Mouse (Mus musculus) urinary bladder, postnatal 14 days (tissue): ENCODE results near the gene Daxx.
"Not testable (repeated sequence)": the region's sequence is repeated elsewhere in the genome, so short reads cannot be mapped to it uniquely, and the experiment has no call there.

Experiments used
- DNase-seq: peaks from one replicate; pipeline ENCODE4 v3.0.0; 2021; ENCODE audit warnings: low spot score

Gene Daxx

DNA sequence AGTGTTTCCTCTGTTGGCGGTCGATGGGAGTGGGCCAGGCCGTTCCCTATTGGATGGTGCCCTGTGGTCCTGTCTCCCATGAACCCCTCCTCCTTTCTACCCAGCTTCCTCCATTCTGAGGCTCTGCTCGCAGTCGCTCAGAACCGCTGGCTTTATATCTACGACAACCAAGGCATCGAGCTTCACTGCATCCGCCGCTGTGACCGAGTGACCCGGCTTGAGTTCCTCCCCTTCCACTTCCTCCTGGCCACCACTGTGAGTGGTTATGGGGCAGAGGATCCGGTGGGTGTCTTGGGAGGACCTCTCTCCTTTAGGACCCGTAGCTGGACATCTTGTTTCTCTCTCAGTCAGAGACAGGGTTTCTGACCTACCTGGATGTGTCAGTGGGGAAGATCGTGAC, 34.2 kb downstream of the Daxx start:
- DNase-seq: no peak

DNA sequence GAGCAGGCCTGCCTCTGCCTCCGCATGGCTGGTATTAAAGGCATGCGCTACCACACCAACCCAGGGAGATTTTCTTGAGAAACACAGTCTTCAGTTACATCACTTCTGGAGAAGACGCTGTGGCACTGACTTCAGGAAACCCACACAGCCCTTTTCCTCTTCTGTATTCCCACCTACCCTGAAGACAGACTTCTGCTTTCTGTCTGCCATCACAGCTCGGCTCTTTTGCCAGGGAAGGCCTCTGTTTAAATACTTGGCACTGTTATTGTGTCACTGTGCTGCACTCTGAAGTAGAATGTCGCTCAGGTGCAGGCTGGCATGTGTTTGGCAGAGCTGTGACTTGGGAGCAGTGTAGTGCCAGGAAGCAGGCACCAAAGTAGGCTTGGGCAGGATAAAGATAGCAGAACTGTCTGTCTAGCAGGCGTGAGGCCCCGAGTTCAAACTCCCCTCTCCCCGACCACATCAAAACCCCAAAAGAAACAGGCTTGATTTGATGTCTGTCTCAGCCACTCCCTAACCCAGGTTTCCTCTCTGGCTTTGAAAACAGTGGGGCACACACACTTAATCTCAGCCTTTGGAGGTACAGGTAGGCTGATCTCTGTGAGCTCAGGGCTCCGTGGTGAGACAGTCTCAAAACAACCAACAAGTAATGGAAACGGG, 38.3 kb downstream of the Daxx start:
- DNase-seq: no peak

DNA sequence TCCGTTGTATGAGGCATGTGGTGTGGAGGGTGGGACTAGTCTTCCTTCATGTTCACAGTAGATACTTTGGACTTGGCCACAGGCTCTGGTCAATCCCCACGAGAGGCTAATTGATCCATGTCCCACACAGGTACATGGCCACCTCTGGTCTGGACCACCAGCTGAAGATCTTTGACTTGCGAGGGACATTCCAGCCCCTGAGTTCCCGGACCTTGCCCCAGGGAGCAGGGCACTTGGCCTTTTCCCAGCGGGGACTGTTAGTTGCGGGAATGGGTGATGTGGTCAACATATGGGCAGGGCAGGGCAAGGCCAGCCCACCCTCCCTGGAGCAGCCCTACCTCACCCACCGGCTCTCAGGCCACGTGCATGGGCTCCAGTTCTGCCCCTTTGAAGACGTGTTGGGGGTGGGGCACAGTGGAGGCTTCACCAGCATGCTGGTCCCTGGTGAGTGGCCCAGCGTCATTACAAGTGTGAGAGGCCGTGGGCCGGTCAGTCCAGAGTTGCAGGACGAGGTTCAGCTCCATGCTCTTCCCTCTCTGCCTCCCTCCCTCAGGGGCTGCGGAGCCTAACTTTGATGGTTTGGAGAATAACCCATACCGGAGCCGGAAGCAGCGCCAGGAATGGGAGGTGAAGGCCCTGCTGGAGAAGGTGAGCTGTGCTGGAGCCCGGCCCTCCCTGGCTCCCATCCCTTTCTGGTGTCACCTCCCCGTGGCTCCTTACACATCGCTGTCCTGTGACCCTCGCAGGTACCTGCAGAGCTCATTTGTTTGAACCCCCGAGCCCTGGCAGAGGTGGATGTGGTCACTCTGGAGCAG, 39.1 kb downstream of the Daxx start:
- DNase-seq: no peak

DNA sequence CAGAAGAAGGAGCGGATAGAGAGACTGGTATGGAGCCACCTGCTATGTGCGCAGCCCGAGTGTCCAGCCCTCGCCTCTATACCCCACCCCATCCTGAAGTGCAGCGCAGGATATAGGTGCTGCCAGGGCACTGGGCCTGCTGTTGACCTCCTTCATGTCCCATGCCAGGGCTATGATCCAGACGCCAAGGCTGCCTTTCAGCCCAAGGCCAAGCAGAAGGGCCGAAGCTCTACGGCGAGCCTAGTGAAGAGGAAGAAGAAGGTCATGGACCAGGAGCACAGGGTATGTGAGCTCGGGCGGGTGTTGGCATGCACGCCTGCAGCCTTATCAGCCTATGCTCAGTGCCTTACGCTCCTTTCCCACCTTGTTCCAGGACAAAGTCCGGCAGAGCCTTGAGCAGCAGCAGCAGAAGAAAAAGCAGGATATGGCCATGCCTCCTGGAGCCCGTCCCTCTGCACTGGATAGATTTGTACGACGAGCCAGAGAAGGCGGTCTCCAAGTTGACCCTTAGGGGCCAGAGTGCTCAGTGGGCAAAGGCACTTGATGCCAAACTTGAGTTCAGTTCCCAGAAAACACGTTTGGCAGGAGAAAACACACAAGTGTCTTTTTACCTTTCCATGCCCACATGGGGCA, 39.8 kb downstream of the Daxx start:
- DNase-seq: no peak

DNA sequence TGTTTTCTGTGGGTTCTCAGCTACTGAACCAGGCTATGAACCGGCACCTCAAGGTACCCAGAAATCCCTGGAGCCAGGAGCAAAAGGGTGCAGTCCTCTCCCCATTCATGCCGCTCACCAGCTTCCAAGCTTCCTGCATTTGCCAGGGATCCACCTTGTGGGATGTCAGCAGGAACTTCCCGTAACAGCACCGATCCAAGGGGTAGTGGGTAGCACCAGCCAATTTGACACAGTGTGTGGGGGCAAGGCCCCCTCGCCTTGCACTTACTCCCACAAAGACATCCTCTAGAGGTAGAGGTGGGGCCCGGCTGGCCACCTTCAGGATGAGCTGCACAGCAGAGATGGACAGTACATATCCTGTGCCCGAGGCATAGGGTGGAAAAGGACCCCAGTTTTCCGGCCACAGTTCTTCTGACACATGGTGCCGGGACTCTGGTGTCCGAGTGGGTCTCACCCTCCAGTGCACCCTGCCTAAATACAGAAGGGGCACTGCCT, 41.0 kb downstream of the Daxx start:
- no peak for DNase-seq

DNA sequence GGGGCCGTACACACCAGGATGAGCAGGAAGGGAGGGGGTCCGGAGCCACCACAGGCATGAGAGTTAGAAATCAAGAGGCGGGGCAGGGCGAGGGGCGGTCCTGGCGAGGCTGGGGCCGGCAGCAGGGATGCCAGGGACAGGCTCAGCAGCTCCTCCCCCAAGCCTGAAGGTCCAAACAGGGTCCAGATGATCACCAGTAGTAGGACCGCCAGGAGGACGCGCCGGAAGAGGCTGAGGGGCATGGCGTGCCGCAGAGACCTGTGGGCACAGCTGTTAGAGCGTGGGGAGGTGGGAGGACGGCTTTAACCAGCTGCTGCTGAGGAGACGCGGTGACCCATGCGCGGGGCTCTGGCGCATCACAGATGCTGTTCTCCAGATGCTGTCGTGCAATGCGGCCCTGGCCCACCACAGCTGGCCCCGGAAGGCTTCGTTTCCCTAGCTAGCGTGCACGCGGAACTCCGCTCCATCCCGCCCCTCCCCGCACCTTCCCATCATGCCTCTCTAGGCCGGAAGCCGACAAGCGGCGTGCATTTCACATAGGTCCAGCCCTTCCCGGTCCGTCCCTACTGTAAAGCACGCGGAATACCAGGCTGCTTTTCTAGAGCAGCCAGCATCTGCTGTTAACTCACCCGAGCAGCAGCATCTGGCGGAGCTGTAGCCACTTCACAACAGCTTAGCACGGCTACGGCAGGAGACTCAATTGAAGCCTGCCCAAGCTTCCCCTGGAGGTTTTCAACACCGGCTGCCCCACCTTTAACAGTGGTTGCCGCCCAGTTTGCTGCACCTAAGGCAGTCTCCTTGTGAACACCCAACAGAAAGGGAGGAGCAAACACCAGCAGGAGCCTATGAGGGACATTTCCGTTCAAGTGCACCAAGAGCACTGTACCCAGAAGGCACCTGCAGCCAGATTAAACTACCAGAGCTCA, 42.1 kb downstream of the Daxx start, which contains the start of gene B3galt4:
Gene B3galt4, minus strand, starts transcription at position 468 of the 926 bp plus-strand sequence.
- peak; percentile 83 for DNase-seq

DNA sequence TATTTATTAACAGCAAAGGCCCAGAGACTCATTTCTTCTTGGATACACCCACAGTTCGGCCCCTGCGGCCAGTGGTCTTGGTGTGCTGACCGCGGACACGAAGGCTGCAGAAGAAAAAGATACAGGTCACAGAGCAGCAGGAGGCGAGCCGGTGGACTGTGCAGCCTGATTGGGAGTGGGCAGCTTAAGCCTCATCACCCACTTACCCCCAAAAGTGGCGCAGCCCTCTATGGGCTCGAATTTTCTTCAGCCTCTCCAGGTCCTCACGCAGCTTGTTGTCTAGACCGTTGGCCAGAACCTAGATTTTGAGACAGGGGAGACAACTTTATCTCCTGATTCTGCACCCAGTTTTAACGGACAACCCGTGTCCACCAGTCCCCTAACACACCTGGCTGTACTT, 42.8 kb downstream of the Daxx start:
- DNase-seq: not testable (repeated sequence)

DNA sequence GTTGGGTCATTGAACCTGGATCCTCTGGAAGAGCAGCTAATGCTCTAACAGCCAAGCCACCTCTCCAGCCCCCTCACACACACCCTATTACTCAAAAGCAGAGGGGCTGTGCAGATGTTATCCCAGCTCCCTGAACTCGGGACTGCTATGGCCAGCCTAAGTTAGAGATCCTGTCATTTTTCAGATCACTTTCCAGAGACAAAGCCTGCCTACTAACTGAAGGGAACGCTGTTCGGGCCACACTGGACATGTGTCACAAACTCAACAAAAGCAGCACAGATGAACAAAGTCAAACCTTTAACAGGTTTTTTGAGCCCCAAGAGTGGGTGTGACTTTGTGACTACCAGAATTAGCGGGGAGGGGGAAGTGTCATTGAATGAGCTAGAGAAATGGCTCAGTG, 43.7 kb downstream of the Daxx start:
- DNase-seq: no peak

DNA sequence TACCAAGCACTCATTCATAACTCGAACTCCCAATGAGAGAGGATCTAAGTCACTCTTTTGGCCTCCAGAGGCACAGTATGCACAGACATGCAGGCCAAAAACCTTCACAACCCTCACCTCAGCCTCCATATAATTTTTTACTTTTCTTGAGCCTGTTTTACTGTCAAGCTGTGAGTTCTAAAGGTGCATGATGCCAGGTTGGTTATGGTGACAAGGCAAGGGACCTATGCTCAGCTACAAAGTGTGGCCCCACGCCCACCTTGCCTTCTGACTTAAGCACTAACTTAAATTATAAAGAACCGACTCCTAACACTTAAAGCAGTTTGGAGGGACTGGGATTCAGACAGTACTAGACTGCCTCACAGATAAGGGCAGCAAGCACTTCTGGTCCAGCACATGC, 44.1 kb downstream of the Daxx start:
- DNase-seq: no peak

DNA sequence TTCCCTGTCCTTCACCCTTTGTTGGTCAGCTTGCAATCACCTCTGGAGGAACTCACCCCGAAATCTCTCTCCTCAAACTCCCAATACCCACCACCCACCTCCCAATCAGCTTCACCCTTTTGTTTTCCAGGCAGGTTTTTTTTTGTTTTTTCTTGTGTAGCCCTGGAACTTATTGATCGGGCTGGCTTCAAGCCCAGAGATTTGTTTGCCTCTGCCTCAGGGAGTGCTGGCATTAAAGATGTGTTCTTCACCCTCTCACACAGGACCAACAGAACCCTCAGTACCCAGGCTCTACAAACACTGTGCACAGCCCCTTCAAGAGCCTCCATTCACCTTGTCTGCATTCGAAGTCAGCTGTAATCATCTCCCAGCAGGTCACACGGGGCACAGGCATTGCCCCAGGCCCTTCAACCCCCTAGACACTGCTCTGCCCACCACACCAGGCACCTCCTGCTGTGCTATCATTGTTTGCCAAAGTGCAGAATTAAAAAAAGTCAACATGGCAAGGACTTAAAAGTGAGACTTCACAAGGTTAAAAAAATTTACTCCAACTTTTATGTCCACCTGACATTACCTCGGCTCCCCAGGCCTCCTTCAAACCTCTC, 44.8 kb downstream of the Daxx start:
- DNase-seq: no peak

DNA sequence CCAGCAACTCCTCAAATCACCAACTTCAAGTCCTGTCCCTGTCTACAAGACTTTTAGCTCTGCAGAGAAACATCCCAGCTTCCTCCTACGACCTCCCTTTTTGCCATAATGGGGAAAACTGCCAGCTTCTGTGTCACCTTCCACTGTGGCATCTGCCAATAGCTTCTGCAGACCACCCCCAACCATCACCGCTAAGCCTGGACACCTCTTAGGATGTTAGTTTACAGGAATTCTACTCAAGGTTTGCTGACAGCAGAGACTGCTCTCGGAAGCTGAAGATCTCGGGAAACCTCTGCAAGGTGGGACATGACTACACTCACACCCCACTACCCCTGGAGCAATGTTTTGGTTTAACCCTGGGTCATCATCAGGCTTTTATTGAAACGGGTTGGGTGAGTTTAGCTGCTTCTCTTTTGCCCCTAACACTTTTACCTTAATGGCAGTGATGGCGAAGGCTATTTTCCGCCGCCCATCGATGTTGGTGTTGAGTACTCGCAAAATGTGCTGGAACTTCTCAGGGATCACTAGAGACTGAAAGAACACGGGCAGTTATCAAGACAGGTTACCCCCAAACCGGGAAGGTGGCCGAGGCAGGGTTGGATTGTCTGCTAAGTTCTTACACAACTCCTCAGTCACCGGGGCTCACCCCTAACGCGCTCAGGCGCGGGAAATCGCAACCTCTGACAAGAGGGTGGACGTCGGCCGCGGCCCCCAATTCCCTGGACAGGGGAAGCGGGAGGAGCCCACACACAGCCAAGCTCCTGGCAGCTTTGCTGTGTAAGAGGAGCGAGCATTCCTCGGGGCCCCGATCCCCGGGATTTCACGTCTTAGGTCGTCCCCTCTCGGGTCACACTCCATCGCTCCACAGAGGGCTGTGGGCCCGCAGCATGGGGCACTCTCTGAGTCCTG, 45.7 kb downstream of the Daxx start:
- DNase-seq: no peak

DNA sequence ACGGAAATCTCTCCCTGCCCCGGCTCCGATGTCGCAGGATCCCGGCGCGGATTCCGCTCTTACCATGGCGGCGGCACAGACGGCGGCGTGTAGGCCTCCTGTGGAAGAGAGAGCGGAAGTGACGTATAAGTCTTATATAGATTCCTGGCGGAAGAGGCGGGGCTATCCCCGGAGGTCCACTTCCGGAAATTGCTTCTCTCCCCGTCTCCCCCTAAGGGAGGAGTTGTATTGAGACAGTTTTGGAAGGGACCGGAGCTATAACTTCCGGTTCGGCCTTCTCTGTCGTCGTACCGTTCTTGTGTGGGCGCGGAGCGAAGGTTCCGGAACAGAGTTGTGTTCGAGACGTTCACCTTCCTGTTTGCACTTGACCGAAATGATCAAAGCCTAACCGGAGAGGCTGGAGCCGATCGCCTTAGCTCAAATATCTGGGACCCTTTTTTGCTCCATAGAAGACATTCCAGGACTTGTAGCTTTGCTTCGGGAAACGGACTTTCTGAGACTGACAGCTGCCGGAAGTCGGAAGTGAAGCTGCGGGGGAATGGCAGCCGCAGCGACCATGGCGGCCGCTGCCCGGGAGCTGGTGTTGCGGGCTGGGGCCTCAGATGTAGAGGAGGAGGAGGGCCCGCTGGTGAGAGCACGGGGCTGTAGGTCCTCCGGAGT, 46.5 kb downstream of the Daxx start, which contains the start of the genes Vps52 and Rps18:
Gene Vps52, plus strand, starts transcription at position 258 of the 660 bp plus-strand sequence.
Gene Rps18, minus strand, starts transcription at position 447 of the 660 bp plus-strand sequence.
- peak; percentile 95 for DNase-seq

DNA sequence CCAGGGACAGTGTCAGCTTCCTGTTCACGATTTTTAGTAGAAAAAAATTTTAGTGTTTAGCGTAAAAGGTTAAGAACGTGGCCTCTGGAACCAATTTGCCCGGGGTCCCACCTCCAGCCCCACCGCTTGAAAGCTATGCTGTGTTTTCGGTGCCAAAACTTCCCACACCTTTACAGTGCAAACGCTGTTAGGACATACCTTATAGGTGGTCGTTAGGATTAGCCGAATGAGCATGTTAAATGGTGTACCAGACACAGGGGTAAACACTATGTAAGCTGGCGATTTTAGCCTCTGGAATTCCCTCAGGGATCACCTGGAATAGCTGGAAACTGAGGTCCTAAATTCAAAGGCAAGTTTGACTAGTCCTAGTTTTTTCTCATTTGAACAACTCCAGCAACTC, 47.1 kb downstream of the Daxx start:
- no peak for DNase-seq

DNA sequence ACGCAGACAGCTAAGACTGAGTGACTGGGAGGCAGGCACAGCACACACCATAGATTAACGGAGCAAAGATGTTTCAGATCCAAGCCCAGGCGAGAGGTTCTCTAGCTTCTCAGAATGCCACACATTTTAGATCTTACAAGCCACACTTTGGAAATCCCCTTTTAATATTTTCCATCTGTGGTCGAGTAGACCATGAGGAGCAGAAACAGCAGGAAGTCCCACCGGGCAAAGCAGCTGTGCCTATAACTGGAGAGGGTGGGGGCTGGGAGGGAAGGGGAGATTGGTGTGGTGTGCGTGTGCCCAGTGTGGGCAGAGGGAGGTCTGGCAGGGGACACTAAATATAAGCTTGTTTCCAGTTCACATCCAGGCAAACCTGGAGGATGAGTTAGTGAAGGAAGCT, 48.3 kb downstream of the Daxx start:
- no peak for DNase-seq

DNA sequence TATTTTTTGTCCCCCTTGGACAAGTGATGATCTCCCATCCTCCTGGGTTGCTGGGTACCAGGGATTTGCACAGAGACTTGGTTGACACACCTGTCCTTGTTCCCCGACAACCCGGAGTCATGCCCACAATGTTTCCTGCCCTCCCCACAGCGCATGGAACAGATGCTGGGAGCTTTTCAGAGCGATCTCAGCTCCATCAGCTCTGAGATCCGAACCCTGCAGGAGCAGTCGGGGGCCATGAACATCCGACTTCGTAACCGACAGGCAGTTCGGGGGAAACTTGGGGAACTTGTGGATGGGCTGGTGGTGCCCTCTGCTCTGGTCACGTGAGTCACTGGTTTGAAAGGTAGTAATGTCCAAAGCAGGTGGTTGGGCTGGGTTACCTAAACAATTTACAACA, 49.2 kb downstream of the Daxx start:
- no peak for DNase-seq

DNA sequence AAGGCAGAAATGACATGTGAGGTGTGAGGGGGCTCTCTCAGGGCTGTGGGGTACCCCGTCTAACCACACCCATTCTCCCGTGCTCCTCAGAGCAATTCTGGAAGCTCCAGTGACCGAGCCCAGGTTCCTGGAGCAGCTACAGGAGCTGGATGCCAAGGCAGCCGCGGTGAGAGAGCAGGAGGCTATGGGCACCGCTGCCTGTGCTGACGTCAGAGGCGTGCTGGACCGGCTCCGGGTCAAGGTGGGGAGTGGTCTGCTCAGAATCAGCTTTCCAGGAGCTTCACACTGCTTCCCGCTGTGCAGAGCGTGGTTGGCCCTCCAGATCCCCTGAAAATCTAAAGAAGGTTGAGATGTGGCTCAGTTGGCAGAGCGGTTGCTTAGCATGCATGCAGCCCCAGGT, 49.9 kb downstream of the Daxx start:
- no peak for DNase-seq

DNA sequence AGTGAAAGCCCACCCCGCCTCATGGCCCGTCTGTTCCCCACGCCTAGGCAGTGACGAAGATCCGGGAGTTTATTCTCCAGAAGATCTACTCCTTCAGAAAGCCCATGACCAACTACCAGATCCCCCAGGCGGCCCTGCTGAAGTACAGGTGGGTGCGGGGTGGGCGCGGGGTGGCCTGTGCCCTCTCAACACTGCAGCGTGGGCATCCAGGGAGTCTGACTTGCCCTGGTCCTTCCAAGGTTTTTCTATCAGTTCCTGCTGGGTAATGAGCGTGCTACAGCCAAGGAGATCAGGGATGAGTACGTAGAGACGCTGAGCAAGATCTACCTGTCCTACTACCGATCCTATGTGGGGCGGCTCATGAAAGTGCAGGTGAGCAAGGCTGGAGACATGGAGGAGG, 50.7 kb downstream of the Daxx start:
- no peak for DNase-seq

DNA sequence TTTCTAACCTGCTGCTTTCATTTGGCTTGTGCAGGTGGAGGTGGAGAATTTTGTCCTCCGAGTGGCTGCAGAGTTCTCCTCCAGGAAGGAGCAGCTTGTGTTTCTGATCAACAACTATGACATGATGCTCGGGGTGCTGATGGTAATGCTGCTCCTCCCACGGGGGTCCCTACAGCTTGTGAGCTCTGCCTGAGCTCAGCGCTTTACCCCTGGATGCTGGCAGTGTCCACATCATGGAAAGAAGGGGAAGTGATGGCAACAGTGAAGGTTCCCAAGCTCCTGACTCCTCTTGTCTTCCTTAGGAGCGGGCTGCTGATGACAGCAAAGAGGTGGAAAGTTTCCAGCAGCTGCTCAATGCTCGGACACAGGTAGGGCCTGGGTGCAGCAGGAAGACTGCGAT, 53.7 kb downstream of the Daxx start:
- DNase-seq: no peak
